Mouse (Mus musculus) cerebellum, adult 18-20 months (tissue): ENCODE results near the gene Dagla.

Experiments used
- DNase-seq, 2 experiments: peaks; one replicate each; pipeline ENCODE4 v3.0.0; 2021

Dagla gene

DNA sequence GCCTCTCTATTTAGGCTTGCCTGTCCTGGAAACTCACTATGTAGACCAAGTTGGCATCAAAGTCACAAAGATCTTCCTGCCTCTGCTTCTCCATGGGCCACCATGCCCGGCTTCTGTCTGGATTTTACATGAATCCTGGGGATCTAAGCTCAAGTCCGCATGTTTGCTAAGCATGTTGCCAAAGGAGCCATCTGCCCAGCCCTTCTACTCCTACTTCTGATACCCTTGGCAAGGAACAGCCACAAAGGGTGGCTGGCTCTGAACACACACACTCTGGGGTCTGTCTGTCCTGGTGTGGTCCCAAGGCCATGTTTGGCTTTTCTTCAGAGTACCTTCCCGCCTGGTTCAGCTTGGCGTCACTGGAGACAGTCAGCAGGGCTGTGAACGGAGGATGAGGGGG, 2.7 kb upstream of the Dagla start:
- no peak for DNase-seq

- no peak for DNase-seq
These were observed 2.0 kb upstream of the Dagla start for GRCm38 (mm10) chr19:10306521-10307243.

DNA sequence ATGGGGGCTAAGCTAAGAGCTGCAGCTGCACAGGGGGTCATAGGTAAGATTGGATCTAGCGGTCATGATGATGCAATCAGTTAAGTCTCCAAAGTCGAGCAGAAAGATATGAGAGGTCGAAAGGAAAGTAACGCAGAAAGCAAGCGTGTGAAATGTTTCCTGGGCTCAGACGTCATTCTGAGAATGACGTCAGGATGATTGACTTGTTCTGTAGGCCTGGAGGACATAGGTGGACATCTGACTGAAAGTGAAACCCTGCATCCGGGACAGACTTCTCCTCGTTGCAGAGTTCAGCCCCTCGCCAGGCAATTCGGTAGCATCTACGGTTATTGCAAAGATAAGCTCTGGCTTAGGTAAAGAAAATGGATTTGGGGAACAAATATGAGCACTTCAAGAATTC, 963 bp upstream of the Dagla start:
- no peak for DNase-seq

DNA sequence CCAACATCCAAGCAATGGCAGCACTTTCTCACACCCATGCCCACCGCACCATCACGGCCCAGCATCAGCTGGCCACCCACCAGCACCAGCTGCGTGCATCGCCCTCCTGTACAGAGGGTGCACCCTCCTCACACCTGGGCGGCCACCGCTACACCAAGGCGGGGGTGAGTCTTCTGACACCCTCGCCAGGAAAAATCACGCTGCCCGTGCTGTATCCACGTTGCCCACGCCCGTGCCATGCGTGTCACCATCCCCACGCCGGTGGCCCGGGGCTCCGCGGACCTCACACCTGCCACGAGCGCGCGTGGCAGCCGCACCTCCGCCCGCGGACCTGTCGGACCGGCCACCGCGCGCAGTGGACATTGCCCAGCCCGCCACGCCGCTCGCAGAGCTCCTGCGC, 282 bp downstream of the Dagla start:
- DNase-seq: no peak

DNA sequence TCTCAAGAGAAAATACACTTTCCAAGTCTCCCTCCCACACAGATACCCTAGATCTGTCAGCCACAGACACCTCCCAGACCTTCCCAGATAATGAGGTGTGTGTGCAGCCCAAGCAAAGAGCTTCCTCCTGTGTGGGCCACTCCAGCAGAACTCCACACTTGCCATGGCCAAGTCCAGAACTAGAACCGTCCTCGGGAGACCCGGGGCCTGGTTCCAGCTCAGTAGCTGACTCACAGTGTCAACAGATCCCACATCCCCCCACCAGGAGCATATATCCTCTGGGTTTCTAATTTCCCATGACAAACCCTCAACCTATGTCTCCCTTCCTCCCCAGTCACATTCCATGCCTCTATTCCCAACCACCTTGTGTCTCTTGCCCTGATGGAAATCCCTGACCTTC, 1.8 kb downstream of the Dagla start:
- no peak for DNase-seq

GRCm38 (mm10) chr19:10301866-10302356, 2.8 kb downstream of the Dagla start:
- DNase-seq: no peak

DNA sequence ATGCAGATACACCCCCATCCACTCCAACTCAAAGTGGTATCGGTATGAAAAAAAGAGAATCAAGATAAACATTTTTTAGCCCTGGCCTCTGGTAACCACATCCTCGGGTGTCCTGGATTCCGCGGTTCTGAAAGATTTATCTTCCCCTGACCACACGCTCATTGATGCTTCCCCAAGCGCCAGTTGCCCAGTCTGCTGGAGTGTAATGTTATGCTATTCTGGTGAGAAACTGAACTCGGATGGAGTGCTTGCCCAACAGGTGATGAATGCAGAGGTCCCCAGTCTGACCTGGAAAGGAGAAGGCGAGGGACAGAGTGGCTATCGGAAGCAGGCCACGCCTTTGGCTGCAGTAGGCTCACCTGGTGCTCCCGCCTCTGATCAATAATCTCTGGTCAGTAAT, 3.4 kb downstream of the Dagla start:
- DNase-seq: no peak

GRCm38 (mm10) chr19:10300809-10301208, 3.9 kb downstream of the Dagla start:
- DNase-seq: no peak

- no peak for DNase-seq
These were observed 6.4 kb downstream of the Dagla start for GRCm38 (mm10) chr19:10298268-10298667.

DNA sequence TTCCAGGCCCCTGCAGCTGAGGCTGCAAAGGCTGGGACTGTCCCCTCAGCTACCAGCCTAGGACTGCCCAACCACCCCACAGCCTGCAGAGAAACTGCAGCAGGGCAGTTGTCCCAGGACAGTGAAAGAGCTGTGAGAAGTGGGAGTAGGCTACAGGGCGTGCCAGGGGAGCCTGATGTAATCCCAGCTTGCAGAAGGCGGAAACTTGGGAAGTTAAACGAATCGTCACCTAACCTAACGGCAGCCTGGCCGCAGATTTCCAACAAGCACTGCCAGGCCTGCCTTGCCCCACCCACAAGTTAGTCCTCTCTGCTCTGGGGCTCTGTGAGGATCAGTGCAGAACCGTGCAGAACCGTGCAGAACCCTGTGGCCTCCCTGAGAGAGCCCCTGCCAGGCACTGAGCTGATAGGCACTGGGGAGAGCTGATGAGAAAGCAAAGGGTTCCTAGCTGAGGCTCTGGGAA, 7.6 kb downstream of the Dagla start:
- DNase-seq: no peak

DNA sequence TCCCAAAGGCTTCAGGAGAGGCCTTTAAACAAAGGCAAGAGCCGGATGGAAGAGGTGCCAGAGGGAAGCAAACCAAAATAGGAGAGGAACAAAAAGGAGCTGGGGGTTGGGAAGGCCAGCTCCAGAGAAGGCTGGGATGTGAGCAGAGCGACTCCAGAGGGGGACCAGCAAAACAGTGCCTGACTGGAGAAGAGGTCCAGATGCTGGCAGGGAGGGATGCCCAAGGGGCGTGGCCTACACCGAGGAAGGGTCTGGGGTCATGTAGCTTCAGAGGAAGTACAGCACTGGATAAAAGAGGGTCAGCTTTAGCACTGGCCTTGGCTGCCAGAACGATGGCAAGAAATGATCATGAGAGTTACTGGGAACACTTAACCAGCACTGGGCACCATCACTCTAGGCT, 8.4 kb downstream of the Dagla start:
- no peak for DNase-seq

- DNase-seq: no peak
These were observed 9.8 kb downstream of the Dagla start for GRCm38 (mm10) chr19:10294631-10295562.

DNA sequence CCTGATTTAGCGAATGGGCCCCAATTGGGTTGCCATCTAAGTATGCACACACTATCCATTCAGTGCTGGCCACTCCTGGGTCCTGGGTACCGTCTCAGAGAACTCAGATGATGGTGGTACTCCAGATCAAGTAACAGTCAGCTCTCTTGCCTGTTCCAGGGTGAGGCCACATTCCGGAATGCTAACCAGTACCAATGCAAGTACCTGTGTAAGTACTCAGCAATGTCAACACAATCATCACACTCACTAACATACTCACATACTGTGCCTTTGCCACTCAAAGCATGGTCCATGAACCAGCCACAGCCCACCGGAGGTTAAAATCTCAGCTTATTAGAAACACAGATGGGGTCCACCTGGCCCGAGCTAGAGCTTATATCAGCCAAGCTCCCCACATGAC, 10.7 kb downstream of the Dagla start:
- DNase-seq: no peak

DNA sequence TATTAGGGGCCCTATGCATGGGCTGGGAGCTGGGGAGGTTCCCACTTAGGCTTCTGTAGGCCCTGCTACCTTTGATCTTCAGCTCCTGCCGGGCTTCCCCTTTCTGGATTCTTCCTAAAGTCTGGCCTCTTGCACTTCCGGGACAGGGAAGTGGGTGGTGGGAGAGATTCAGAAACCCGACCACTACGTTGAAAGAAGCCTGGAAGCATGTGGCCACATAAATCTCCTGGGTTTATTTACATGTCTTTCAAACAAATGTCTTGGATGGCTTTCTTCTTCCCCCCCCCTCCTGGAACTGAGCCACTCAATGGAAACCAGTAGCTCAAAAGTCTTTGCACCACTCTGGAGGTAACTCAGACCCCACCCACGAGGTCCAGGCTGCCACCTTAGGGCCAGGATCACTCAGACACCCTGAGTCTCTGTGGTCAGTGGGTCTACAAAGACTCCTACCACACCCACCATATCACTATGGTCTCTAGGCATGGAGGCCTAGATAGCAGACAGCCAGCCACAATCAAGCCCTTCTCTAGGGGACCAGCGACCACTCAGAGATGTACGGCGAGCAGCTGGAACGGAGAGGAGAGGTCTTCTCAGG, 12.7 kb downstream of the Dagla start:
- DNase-seq: no peak

DNA sequence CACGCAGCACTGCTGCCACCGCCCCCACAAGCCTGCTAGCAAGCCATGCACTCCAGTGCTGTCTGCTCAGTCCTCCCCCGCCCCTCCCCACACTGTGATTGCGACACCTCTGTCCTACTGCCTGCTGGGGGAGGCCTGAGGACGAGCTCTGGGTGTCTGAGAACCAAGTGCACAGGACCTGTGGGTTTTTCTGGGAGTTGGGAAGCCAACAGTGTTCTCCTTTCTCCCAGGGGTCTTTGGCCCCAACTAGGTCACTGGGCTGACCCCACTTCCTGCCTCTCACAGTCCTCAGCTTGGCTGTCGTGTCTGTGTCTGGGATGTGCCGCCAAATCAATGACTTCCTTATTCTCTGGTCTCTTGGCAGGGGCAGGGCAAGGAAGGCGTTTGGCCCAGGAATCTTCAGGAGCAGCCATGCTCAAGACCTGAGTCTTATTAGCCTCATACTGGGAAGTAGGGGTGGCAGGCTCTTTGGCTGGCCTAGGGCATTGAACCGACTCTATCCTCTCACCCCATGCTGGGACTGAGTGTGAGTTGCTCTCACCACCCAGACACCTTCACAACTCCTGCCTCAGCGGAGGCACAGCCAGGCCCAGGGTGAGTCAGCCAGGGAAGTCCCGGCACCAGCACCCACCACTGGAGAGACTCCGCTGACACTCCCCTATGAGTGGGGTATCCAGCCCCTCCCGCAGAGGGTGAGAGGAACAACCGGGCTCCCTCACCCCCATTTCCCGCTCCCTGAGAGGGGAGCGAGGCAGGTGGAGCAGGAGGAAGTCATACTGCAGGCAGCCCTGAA, 14.3 kb downstream of the Dagla start:
- DNase-seq: no peak

DNA sequence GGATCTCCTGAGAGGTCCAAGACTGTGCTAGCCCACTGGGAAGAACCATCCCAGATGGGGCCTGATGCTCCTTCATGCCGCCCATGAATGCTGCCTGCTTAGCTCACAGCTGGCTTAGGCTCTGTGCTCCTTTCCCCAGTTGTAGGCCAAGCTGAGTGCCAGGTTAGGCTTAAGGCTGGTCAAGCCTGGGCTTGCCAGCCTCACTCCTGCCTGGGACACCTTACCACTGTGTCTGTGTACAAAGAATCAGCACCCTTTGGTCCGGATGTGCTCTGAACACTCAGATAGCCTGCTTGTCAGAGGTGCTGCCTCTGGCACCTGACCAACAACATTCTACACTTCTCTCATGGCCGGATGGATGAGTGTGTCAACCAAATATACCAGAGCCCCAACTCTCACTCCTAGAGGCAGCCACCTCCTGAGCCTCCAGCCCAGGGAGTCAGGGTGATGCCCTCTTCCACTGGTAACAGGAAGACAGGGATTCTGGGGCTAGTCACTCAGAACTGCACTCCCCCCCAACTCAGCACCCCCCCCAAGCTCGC, 15.0 kb downstream of the Dagla start:
- no peak for DNase-seq

DNA sequence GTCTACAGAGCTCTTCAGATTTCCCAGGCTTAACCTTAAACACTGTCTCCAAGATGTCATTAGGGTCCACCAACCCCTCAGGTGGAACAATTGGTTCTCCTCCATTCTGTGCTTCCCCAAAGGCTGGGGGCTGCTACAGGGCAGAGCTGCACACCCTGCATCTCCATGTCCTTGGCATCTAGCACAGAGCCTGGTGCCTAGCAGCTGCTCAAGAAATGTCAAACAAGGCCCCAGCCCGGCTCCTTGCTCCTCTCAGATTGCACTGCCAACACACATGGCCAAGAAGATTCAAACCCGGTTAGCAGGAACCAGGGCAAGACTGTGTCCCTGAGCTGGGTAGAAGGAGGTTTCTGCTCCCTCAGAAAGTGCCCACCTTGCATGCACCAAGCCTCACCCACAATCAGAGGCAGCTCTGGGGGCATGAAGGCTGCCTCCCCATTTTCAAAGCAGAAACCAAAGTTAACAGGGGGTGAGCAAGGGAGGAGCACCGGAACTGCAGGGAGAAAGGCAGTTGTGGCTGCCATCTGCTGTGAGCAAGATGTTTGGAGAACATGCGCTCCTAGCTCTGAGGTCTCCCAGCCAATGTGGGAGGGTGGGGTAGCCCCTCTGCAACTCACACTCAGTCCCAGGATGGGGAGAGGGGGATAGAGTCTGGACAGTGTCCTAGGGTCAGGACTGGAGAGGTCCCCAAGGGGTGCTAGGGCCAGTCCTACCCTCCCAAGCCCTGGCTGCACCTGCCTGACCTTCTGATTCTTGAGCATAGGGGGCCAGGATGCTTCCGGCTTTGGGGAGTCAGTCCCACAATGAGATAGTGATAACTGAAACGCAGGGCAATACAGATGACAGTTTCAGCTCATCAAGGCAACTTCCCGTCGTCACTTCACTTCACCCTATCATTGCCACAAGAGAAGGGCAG, 16.3 kb downstream of the Dagla start:
- no peak for DNase-seq

DNA sequence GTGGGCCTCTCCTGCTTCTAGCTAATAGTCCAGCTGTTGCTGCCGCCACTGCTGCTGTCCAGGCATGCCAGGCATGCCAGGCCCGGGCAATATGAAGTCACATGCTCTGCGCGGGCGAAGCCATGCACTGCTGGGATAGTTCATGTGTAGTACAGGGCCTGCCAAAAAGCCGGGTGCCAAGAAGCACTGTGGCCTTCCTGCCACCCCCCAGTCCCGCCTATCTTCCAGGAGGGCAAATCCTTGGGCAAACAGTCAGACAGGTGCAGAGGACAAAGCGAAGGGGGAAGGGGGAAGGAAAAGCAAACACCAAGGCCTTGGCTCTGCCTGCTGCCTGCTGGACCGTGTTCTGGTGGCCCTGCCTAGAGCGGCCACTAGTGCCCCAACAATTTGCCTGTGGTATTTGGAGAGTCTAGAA, 18.2 kb downstream of the Dagla start:
- no peak for DNase-seq

DNA sequence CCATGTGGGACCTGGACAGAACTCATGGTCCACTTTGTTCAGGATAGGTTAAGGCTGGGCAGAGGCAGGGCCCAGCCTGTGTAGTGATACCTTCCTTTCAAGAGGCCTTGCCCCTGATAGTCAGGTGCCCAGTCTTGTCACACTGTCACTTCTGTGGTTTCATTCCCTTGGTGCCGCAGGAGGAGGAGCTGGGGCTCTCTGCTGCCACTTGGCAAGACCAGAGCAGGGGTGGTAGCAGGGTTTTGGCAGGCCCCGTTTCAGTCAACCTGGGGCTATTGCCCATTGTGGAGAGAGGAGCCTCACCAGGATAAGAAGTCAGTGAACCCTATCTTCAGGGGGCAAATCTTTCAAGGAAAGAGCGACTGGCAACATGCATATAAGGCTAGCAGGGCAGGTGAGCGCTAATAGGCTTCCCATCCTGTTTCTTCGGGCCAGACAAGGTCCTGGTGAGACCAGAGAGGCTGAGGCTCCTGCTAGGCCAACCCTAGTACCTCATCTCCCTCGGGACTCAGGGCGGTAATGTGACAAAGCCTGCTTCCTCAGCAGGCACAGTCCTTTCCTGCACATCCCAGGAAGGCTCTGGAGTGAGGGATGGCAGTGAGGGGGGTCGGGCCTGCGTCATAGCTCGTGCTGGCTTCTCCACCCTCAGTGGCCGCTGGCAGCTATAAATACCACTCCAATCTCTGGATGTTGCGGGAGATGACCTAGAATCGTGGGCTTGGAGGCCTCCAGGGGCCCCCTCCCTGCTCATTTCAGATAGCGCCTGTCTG, 23.7 kb downstream of the Dagla start:
- DNase-seq: no peak

DNA sequence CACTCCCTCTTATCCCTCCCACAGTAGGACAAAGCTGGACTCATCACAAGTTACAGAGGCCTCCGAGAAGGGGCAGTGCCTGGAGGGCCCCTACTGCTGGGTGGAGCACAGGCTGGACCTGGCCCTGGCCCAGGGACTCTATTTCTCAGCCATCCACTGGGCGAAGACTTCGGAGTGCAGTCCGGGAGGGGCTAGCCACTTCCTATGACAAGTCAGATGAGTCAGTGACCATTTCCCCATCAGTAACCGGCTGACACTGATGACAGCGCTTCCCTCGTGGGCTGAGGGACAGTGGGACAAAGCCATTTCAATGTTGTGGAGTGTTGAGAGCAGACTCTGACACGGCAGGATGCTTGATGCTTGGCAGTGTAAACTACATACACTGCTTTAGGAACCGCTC, 25.0 kb downstream of the Dagla start:
- DNase-seq: no peak
